Mouse (Mus musculus) cerebellum, adult 18-20 months (tissue): ENCODE measurements around the gene Ddx4.
"Not testable (repeated sequence)": the region's sequence is repeated elsewhere in the genome, so short reads cannot be mapped to it uniquely, and the experiment has no call there.

Experiments
- DNase-seq, 2 experiments: peaks; one replicate each; pipeline ENCODE4 v3.0.0; 2021

Ddx4 gene

DNA sequence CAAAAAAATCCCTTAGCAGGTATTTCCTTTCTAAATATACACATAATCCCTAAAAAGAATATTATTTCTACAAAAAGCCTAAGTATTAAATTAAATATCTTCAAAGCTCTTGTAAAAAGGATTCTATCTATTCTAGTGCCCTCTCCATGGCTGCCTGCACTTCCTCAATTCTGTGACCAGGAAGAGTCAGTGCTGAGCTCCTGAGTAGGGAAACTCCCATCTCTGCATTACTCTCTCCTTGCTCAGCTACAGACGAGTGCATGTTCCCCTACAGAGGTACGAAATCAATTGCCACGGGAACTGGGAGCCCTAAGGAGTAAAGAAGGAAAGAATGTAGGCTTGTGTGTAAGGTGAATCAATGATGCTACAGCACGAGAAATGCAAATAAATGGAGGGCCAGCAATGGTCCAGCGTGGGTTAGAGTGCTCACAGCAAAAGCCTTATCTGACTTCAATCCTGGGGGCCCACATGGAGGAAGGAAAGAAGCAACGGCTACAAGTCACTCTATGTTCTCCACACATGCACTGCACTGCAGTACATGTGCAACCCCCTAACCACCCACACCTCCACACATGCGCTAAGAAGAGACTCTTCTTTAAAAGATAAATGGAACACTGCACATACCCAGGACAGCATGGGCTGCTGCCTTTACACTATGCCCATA lies 17.0 kb downstream of the Ddx4 start:
- DNase-seq: no peak

GRCm38 (mm10) chr13:112625566-112625965 lies 26.7 kb downstream of the Ddx4 start:
- no peak for DNase-seq

- no peak for DNase-seq
Measured at GRCm38 (mm10) chr13:112624622-112625021, 27.7 kb downstream of the Ddx4 start.

DNA sequence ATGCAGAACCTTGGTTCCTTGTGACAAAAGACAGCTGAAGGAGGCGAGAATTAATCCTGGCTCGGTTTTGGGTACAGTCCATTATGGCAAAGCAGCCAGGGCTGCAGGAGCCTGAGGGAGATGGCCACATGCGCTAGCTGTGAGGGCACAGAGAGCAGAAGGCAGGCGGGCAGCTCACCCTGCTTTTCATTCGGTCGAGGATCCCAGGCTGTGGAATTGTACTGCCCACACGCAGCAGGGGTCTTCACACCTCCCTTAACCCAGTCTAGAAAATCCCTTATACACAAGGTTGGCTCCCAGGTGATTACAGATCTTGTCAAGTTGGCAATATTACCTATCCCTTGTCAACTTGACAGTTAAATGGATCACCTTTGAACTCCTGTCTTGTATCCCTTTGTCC lies 28.6 kb downstream of the Ddx4 start:
- DNase-seq: peak; percentile 4 to 10

DNA sequence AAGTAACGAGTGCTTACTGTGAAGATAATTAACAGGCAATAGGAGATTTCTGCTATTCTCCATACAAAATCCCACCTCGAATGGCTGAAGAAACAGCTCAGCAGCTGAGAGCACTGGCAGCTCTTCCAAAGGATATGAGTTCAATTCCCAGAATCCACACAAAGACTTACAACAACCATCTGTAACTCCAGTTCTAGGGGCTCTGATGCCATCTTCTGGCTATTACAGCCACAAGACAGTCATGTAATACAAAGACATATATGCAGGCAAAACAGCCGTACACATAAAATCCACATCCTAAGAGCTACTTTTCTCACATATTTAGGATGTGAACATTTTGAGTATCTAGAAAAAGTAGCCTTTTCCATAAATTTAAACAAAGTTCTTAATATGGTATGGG lies 30.7 kb downstream of the Ddx4 start:
- no peak for DNase-seq

DNA sequence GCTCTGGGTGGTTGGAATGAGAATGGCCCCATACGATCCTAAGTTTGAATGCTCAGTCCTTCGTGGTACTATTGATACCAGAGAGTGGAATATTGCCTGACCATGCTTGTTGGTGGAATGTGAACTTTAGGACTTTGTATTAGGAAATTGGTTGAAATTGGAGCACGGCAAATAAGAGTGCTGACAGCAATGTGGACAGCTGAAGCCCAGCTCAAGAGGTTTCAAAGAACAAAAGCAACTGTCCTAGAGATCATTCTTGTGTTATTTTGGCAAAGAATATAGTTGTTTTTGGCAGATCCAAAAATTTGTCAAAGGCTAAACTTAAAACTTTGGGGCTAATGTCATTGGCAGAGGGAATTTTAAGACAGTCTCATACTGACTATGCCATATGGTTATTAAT lies 43.7 kb downstream of the Ddx4 start:
- DNase-seq: no peak

- DNase-seq: no peak
Measured at GRCm38 (mm10) chr13:112604411-112604810, 47.9 kb downstream of the Ddx4 start.

GRCm38 (mm10) chr13:112603839-112604238 lies 48.4 kb downstream of the Ddx4 start:
- DNase-seq: no peak

DNA sequence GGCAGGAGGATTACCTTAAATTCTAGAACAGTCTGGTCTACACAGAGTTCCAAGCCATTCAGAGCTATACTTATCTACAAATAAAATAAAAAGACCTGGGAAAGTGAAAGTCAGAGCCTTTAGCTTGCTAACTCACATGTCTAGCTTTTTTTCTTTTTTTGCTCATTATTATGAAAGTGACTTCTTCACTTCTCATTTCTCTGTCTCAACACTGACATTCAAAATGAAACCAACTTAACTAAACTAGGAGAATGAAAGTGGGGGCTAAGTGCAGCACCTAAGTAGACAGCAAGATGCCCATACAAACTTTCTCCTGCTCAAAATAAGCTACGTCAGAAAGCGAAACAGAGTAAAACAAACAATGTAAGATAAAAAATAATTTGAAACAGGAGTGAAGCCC lies 49.7 kb downstream of the Ddx4 start:
- no peak for DNase-seq

GRCm38 (mm10) chr13:112594260-112594659 lies 58.0 kb downstream of the Ddx4 start, which contains the start of gene Il31ra:
Gene Il31ra, minus strand, starts transcription at chr13:112594360.
- DNase-seq: not testable (repeated sequence)

DNA sequence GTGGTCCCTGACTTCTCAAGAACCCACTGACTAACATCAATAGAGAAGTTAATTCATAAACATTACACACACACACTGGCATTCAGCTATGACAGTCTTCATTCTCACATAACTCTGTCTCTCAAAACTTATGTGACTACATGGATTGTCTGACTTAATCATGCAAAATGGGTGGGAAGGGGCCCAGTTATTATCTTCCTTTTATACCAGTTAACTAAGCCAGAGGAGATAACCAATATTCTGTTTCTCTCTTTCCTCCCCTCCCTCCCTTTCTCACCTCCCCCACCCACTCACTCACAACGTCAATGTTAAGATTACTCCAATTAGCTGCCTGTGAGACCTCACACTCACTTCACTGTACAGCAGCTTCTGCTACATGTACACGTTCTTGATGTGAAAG lies 62.0 kb downstream of the Ddx4 start:
- no peak for DNase-seq

DNA sequence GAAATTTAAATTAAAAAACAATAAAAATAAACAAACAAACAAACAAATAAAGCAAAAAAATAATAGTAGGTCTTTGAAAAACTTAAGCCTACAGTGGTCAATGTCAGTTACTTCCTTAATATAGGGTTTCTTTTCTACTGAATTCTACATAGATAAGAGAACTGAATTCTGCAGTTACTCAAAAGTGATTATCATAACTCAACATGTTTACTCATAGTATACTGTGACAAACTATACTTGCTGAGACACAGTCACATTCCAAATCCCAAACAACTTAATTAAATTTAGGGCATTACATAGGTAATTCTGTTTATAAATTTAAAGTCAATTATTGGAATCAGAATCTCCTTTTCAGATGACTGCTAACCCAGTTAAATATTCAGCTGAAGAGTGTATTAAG lies 62.6 kb downstream of the Ddx4 start:
- DNase-seq: no peak

- DNase-seq: no peak
Measured at GRCm38 (mm10) chr13:112584556-112585237, 67.6 kb downstream of the Ddx4 start.

GRCm38 (mm10) chr13:112582291-112582690 lies 70.0 kb downstream of the Ddx4 start:
- no peak for DNase-seq

DNA sequence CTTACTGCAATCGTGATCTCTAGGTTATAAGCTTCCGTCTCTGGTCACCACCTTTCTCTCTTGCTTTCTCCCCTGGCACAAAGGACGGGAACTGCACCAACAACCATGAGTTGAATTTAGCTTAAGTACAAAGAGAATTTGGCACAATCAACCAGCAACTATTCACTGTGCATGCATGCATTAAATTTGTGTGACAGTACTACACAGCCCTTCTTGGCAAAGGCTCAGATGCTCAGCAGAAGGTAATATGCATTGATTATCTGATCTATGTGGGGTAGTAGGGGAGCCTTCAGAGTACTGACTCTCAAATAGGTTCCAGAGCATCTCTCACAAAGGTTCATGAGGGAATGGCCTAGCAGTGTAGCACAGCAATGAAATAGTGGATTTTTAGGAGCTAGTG lies 70.5 kb downstream of the Ddx4 start:
- no peak for DNase-seq

GRCm38 (mm10) chr13:112580590-112581320 lies 71.5 kb downstream of the Ddx4 start:
- no peak for DNase-seq

GRCm38 (mm10) chr13:112578041-112578440 lies 74.2 kb downstream of the Ddx4 start:
- peak; percentile 100 for DNase-seq

DNA sequence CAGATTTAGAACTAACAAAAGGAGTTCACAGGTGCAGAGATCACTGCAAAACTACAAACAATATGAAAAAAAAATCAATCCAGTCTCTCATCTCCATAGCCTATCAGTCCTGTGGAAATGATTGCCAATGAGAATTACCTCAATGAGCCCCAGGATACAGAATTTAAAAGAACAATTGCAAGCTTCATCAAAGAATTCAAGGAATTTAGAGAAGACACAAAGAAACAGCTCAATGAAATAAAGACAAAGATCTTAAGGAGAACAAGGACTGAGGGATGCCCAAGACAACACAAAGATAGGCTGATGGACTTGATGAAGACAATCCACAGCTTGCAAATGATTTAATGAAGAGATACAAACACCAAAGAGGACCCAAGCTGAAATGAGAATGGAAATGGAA lies 78.5 kb downstream of the Ddx4 start:
- DNase-seq: no peak

DNA sequence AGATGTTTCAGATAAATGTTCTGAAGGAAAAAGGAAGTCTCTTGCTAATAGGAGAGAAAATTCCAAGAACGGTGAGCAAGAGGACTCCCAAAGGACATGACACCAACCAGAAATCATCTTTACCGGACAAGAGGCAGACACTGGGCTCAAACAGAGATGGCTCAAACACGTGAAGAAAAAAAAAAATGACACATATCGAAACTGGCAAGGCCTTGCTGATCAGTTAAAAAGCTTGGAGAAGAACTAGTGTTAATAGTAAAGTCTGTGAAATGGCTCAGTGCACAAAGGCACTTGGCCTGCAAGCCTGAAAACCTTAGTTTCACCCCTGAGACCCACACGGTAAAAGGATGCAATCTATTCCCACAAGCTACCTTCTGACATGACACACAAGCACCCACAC lies 81.5 kb downstream of the Ddx4 start:
- DNase-seq: no peak

DNA sequence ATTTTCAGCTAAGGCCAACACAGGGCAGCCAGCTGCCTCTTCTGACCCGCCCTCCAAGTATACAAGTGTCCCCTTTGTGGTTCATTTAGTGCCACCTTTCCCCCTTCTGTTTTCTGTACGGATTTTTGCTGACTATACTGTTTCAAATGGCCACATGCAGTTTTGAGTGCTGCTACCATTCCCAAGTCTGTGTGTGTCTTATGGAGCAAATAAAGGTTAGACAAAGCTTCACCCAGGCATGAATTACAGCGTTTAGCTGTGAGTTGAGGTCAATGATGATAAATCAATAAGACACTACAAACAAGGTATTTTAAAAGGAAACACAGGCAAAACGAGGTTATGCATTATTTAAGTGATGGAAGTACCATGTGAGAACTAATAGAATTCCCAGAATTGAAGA lies 82.7 kb downstream of the Ddx4 start:
- DNase-seq: no peak

DNA sequence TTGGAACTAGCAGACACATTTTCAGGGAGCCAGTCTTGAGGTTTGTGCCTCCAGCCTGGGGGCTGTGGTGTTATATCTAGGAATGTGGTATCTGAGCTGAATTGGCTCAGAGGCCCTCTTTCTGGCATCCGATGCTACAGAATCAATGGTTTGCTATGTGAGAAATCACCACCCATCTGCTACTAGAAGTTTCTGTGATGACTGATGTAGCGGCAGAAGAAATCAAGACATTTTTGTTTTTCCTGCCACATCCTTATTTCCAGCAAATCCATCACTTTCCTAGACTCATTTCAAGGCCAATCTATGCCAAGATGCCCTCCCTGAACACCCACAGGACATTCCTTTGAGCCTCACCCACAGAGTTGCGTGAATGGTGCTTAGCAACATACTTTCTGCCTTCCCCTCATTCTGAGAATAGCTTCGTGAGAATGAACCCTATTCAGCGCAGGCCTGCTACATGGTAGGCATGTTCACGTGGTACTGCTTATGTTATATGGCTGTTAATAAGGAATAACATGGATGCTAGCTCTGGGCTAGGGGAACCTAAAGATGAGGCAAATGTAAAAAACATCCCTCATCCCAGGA lies 91.6 kb downstream of the Ddx4 start:
- DNase-seq: no peak

- no peak for DNase-seq
Measured at GRCm38 (mm10) chr13:112556501-112556900, 95.8 kb downstream of the Ddx4 start.

DNA sequence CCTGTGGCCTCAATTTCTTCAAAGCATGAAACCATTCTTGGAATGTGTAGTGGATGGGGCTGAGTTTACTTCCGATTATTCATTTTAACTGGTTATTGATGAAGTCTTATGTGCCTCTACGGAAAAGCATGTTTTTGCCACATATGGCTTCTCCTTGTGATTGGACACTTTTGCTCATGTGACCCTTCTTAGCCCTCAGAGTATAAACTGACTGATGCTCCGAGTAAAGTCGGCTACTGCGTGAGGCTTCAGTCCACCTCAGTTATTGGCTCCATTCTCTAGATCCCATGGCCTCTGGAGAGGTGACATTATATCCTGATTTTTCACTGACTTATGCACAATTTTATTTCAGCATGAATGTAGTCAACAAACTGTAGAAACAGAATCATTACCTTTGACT lies 99.0 kb downstream of the Ddx4 start:
- DNase-seq: no peak
